Mouse (Mus musculus) cortical plate, adult 2 months (tissue): ENCODE measurements at regions not wholly inside any gene's neighbourhood (a gene's known extent, or its start where the extent isn't known, plus 50 kb on each side); places are given as distances from the start of the nearest gene placed in this dataset.
"Not testable (repeated sequence)": the region's sequence is repeated elsewhere in the genome, so short reads cannot be mapped to it uniquely, and the experiment has no call there.

Experiments
- H3K27ac ChIP-seq: fragments of 200-500 bp; 2 replicates; pipeline ENCODE4 v1.5.1; 2012; ENCODE audit warnings: low read length, control low read depth, inconsistent platforms; ENCODE audit not compliant: insufficient read depth
- H3K4me1 ChIP-seq: fragments of 200-500 bp; 2 replicates; pipeline ENCODE4 v1.6.1; 2011; ENCODE audit warnings: low read length; ENCODE audit not compliant: control insufficient read depth, insufficient read depth
- H3K4me3 ChIP-seq: fragments of 200-500 bp; 2 replicates; pipeline ENCODE4 v1.5.1; 2011; ENCODE audit warnings: mild to moderate bottlenecking, low read length, control low read depth; ENCODE audit not compliant: insufficient read depth
- CTCF ChIP-seq: fragments of 200-500 bp; IDR thresholded peaks from 2 replicates; pipeline ENCODE4 v1.5.1; 2011; ENCODE audit warnings: mild to moderate bottlenecking, control low read depth, low read length; ENCODE audit not compliant: insufficient read depth; ENCODE audit errors: extremely low read depth
- POLR2A ChIP-seq: fragments of 200-500 bp; IDR thresholded peaks from 2 replicates; pipeline ENCODE4 v1.6.1; 2011; ENCODE audit warnings: mild to moderate bottlenecking, low read length, control low read depth; ENCODE audit not compliant: insufficient read depth; ENCODE audit errors: extremely low read depth

GRCm38 (mm10) chr6:14540333-14540732 lies 214.7 kb downstream of the Ppp1r3a start:
- TF ChIP-seq CTCF, result no peak
- no peak for TF ChIP-seq POLR2A
- no peak overlapping the region for H3K4me3 ChIP-seq
- H3K4me1 ChIP-seq, result no peaks in the 10 kb centered on the region
- no peak overlapping the region for H3K27ac ChIP-seq

- Histone ChIP-seq H3K4me1 (no peaks in the 10 kb centered on the region), H3K4me3 (no peak overlapping the region), H3K27ac (no peak overlapping the region)
- TF ChIP-seq POLR2A (no peak), CTCF (no peak)
These were observed 226.0 kb downstream of the Ppp1r3a start for GRCm38 (mm10) chr6:14529096-14529495.

- TF ChIP-seq POLR2A (no peak), CTCF (no peak)
- no peak overlapping the region for H3K27ac ChIP-seq
- H3K4me1 ChIP-seq, result no peaks in the 10 kb centered on the region
- H3K4me3 ChIP-seq, result no peak overlapping the region
These were observed 226.5 kb downstream of the Ppp1r3a start for GRCm38 (mm10) chr6:14528564-14528963.

- no peak overlapping the region for H3K27ac ChIP-seq
- H3K4me3 ChIP-seq, result no peak overlapping the region
- no peaks in the 10 kb centered on the region for H3K4me1 ChIP-seq
- TF ChIP-seq CTCF, result peak; percentile 56
- no peak for TF ChIP-seq POLR2A
These were observed 232.3 kb downstream of the Ppp1r3a start for GRCm38 (mm10) chr6:14522742-14523141.

GRCm38 (mm10) chr6:14521321-14521720 lies 233.8 kb downstream of the Ppp1r3a start:
- Histone ChIP-seq H3K4me1 (no peaks in the 10 kb centered on the region), H3K4me3 (no peak overlapping the region), H3K27ac (no peak overlapping the region)
- TF ChIP-seq CTCF (no peak), POLR2A (no peak)

- no peaks in the 10 kb centered on the region for H3K4me1 ChIP-seq
- peak; percentile 30; the same call in 1 of the 2 replicates for TF ChIP-seq CTCF
- no peak for TF ChIP-seq POLR2A
- H3K4me3 ChIP-seq, result no peak overlapping the region
- no peak overlapping the region for H3K27ac ChIP-seq
These were observed 250.9 kb downstream of the Ppp1r3a start for GRCm38 (mm10) chr6:14504171-14504570.

- Histone ChIP-seq H3K27ac (no peak overlapping the region), H3K4me1 (no peaks in the 10 kb centered on the region), H3K4me3 (no peak overlapping the region)
- TF ChIP-seq POLR2A (no peak), CTCF (no peak)
These were observed 254.4 kb downstream of the Ppp1r3a start for GRCm38 (mm10) chr6:14500663-14501062.

- not testable (repeated sequence) for H3K4me1 ChIP-seq, H3K4me3 ChIP-seq, H3K27ac ChIP-seq
These were observed 255.2 kb downstream of the Ppp1r3a start for GRCm38 (mm10) chr6:14499882-14500281.

GRCm38 (mm10) chr6:14486642-14487041 lies 268.4 kb downstream of the Ppp1r3a start:
- H3K4me3 ChIP-seq, H3K4me1 ChIP-seq, H3K27ac ChIP-seq: not testable (repeated sequence)

- Histone ChIP-seq H3K4me3 (no peak overlapping the region), H3K27ac (no peak overlapping the region), H3K4me1 (no peaks in the 10 kb centered on the region)
- TF ChIP-seq POLR2A, result no peak
- TF ChIP-seq CTCF, result no peak
These were observed 298.7 kb downstream of the Ppp1r3a start for GRCm38 (mm10) chr6:14456394-14456793.

GRCm38 (mm10) chr6:14453321-14453720 lies 301.8 kb downstream of the Ppp1r3a start:
- H3K4me3 ChIP-seq, H3K27ac ChIP-seq, H3K4me1 ChIP-seq: not testable (repeated sequence)

GRCm38 (mm10) chr6:14431751-14432150 lies 323.3 kb downstream of the Ppp1r3a start:
- Histone ChIP-seq H3K4me3 (no peak overlapping the region), H3K4me1 (no peaks in the 10 kb centered on the region), H3K27ac (no peak overlapping the region)
- no peak for TF ChIP-seq POLR2A
- no peak for TF ChIP-seq CTCF
